Mouse (Mus musculus): ENCODE measurements around the gene Ccdc96. TPM values are rescaled to one million over a fixed set of nuclear protein-coding genes. Genes with fewer than 3 reads are reported as not detected.

The Ccdc96 gene
- polyA plus RNA-seq, 1 experiment from 2014 or later: 3.8 TPM

DNA sequence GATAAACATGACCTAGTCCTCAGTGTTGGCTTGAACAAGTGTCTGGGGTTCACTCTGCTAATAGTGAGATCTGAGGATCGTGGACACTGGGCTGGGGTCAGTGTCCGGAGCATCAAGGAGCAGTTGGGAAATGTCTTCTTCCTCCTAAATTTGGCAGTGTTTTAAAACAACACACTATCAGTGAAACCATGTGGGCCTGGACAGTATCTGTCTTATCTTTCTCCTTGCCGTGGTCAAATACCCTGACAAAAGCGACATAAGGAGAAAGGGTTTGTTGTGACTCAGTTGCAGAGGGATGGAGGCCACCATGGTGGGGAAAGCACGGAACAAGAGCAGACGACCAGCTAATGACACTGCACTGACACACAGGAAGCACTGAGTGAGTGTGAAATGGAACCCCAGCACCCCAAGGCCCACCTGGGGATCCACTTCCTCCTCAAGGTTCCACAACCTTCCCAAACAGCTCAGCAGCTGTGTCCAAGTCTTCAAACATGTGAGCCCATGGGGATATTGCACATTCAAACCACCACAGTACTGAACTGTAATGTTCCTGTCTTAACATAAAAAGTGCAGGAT, 50.2 kb downstream of the Ccdc96 start:
- Histone ChIP-seq H3K27me3 (no peaks in the 10 kb centered on the region), H3K36me3 (ENCODE audit: poor library complexity, severe bottlenecking) (no peaks in the 10 kb centered on the region)
- WGBS: 89% methylated on average over 6 of the region's 6 CpGs

DNA sequence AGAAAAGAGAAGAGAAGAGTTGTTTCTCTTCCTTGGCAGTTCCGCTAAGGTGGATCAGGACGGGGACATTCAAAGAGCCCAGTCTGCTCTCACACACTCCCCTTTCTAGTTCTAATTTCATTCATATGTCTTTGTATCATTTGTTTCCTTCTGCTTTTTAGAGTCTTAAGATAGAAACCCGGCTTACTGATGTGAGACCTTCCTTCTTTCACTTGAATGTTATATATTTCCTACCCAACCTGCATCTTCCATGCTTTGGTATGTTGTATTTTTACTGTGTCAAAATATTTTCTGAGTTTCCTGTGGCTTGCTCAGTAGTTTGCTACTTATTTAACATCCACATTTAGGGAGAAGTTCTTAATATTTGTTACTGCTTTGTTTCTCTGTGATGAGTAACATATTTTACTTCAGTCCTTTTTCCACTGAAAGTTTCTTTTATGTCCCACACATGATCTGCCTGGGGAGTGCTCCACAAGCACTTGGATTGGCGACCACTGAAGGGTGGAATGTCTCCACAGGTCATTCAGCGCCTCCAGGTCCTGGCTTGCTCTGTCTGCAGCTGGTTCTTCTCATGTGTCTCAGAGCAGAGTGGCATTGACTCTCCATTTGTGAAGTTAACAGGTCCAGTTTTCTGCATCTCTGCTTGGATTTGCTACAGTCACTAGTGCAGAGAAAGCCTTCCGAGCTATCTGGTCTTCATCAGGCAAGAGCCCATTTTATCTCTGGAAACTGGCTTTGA, 51.2 kb downstream of the Ccdc96 start:
- no peaks in the 10 kb centered on the region for H3K4me1 ChIP-seq
- H3K4me2 ChIP-seq: no peak overlapping the region
- no peaks in the 10 kb centered on the region for H3K36me3 ChIP-seq (ENCODE audit: poor library complexity, severe bottlenecking)
- no peak overlapping the region for H3K4me3 ChIP-seq
- H3K9me3 ChIP-seq (replicated peaks): no peaks in the 10 kb centered on the region
- H3K27ac ChIP-seq: no peak overlapping the region
- no peak overlapping the region for H3K9ac ChIP-seq
- H3K27me3 ChIP-seq: no peaks in the 10 kb centered on the region
- 92% methylated on average over 6 of the region's 6 CpGs for WGBS
- no peak for ATAC-seq

More for the DNA sequence above, 50.2 kb downstream of the Ccdc96 start:
- Histone ChIP-seq H3K9me3 (replicated peaks) (no peaks in the 10 kb centered on the region), H3K9ac (no peak overlapping the region), H3K4me1 (peaks cover 4% of the 10 kb centered on the region), H3K27ac (no peak overlapping the region), H3K4me2 (no peak overlapping the region), H3K4me3 (no peak overlapping the region)
- no peak for ATAC-seq

DNA sequence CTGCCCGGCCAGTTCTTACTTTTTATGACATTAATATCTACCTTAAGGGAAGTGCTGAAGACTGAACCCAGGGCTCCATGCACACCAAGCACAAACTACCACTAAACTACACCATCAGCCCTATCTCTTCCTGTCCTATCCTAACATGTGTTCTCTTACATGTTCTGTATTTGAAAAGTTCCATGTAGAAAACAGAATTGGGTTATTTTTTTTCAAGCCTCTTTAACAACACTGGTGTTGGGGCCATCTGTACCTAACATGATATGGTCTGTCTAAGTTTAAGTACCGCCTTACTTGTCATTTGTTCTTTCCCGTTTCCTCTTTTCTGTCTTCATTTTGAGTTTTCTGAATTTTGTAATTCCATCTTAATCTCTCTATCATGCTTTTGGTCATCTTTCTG, 52.0 kb downstream of the Ccdc96 start:
- no peak overlapping the region for H3K4me2 ChIP-seq
- ATAC-seq: no peak

More for the DNA sequence above, 52.0 kb downstream of the Ccdc96 start:
- Histone ChIP-seq H3K36me3 (ENCODE audit: poor library complexity, severe bottlenecking) (no peaks in the 10 kb centered on the region), H3K27ac (no peak overlapping the region), H3K27me3 (no peaks in the 10 kb centered on the region), H3K9me3 (replicated peaks) (no peaks in the 10 kb centered on the region), H3K4me3 (no peak overlapping the region), H3K4me1 (no peaks in the 10 kb centered on the region), H3K9ac (no peak overlapping the region)
- 88% methylated on average over 3 of the region's 3 CpGs for WGBS

Other genes with a start within 250 kb of the Ccdc96 start
- gene Sorcs2, start 86.4 kb upstream of the Ccdc96 start, polyA plus RNA-seq (2015; fragmentation: Nextera tagmentation; extraction: Ambion mirVana): 6.5 and 8.4 TPM in 2 replicates
- 51.0 and 51.4 TPM in 2 replicates for gene Grpel1, start 19.6 kb upstream of the Ccdc96 start, polyA plus RNA-seq (2015; fragmentation: Nextera tagmentation; extraction: Ambion mirVana)
- 2.8 and 3.2 TPM in 2 replicates for gene Tada2b, start 303 bp upstream of the Ccdc96 start, polyA plus RNA-seq (2015; fragmentation: Nextera tagmentation; extraction: Ambion mirVana)
- 67.0 and 68.0 TPM in 2 replicates for gene Tbc1d14, start 108.7 kb downstream of the Ccdc96 start, polyA plus RNA-seq (2015; fragmentation: Nextera tagmentation; extraction: Ambion mirVana)
- gene D5Ertd579e, start 211.4 kb downstream of the Ccdc96 start, polyA plus RNA-seq (2015; fragmentation: Nextera tagmentation; extraction: Ambion mirVana): 27.4 and 34.3 TPM in 2 replicates

All from forebrain, embryonic 13.5 days (tissue).